Mouse (Mus musculus) myocyte (in vitro differentiated cells): ENCODE measurements around the gene Dennd5b. TPM values are rescaled to one million over a fixed set of nuclear protein-coding genes. Genes with fewer than 3 reads are reported as not detected.
A peak's percentile ranks its signal among the peaks of the same experiment; 100 is the strongest.
"Not testable (repeated sequence)": the region's sequence is repeated elsewhere in the genome, so short reads cannot be mapped to it uniquely, and the experiment has no call there.

Experiments
- H3K27me3 ChIP-seq: one replicate; pipeline ENCODE4 v1.6.1; 2011; ENCODE audit not compliant: control insufficient read depth, insufficient read depth, insufficient read length
- H3K36me3 ChIP-seq: one replicate; pipeline ENCODE4 v1.6.1; 2011; ENCODE audit not compliant: control insufficient read depth, insufficient read depth
- H3K4me2 ChIP-seq: one replicate; pipeline ENCODE4 v1.6.1; 2011; ENCODE audit warnings: low read depth, control low read depth
- H3K4me3 ChIP-seq: one replicate; pipeline ENCODE4 v1.5.1; 2011; ENCODE audit warnings: mild to moderate bottlenecking, control low read depth, moderate library complexity
- H3K79me2 ChIP-seq: one replicate; pipeline ENCODE4 v1.6.1; 2011; ENCODE audit not compliant: control insufficient read depth, insufficient read depth
- H3ac ChIP-seq: one replicate; pipeline ENCODE4 v1.6.1; 2011; ENCODE audit not compliant: control insufficient read depth, insufficient read length
- CEBPB ChIP-seq: IDR thresholded peaks from 2 replicates; pipeline ENCODE4 v1.6.1; 2011; ENCODE audit warnings: mild to moderate bottlenecking, moderate library complexity; ENCODE audit not compliant: poor library complexity, insufficient read depth, severe bottlenecking
- E2F4 ChIP-seq: IDR thresholded peaks from one replicate; pipeline ENCODE4 v1.6.1; 2011; ENCODE audit warnings: mild to moderate bottlenecking, control low read depth, moderate library complexity; ENCODE audit not compliant: insufficient read depth
- MAX ChIP-seq: IDR thresholded peaks from one replicate; pipeline ENCODE4 v1.6.1; 2011; ENCODE audit warnings: low read depth, mild to moderate bottlenecking, control low read depth
- MYOD1 ChIP-seq, 3 experiments: IDR thresholded peaks; one replicate each; pipeline ENCODE4 v1.6.1; 2011; ENCODE audit warnings: control low read depth in 2 of 3, low read depth in 2 of 3, mild to moderate bottlenecking in 2 of 3, moderate library complexity in 1 of 3; ENCODE audit not compliant: insufficient read length in 2 of 3, control insufficient read depth in 1 of 3
- MYOG ChIP-seq, 3 experiments: IDR thresholded peaks; one replicate each; pipeline ENCODE4 v1.6.1; 2011; ENCODE audit warnings: control low read depth in 2 of 3, low read depth in 2 of 3, mild to moderate bottlenecking in 2 of 3; ENCODE audit not compliant: insufficient read length in 2 of 3, control insufficient read depth in 1 of 3, insufficient read depth in 1 of 3
- POLR2A ChIP-seq: IDR thresholded peaks from one replicate; pipeline ENCODE4 v1.6.1; 2011; ENCODE audit warnings: low read depth, mild to moderate bottlenecking, control low read depth, moderate library complexity; ENCODE audit not compliant: insufficient read length
- POLR2AphosphoS2 ChIP-seq: IDR thresholded peaks from one replicate; pipeline ENCODE4 v1.6.1; 2011; ENCODE audit warnings: low read depth, control low read depth; ENCODE audit not compliant: insufficient read length
- REST ChIP-seq: IDR thresholded peaks from one replicate; pipeline ENCODE4 v1.6.1; 2011; ENCODE audit warnings: mild to moderate bottlenecking, control low read depth, moderate library complexity; ENCODE audit not compliant: insufficient read depth, insufficient read length
- SRF ChIP-seq: IDR thresholded peaks from one replicate; pipeline ENCODE4 v1.6.1; 2011; ENCODE audit warnings: low read depth; ENCODE audit not compliant: control insufficient read depth, insufficient read length
- TCF12 ChIP-seq: IDR thresholded peaks from one replicate; pipeline ENCODE4 v1.6.1; 2011; ENCODE audit warnings: mild to moderate bottlenecking, control low read depth; ENCODE audit not compliant: poor library complexity, insufficient read depth, severe bottlenecking
- TCF3 ChIP-seq: IDR thresholded peaks from one replicate; pipeline ENCODE4 v1.6.1; 2011; ENCODE audit warnings: low read depth, control low read depth; ENCODE audit not compliant: insufficient read length
- USF1 ChIP-seq: IDR thresholded peaks from one replicate; pipeline ENCODE4 v1.6.1; 2011; ENCODE audit warnings: low read depth, mild to moderate bottlenecking, control low read depth, moderate library complexity
- polyA plus RNA-seq: library from polyadenylated mRNA; unstranded; fragments of >200 nt; fragmentation: generic; extraction: Trizol; gene quantifications from one replicate; pipeline ENCODE4 v1.2.1, GENCODE M21; 2012; ENCODE audit warnings: missing spikeins

Dennd5b gene
- polyA plus RNA-seq, 1 experiment: 3.1 TPM

GRCm38 (mm10) chr6:148944767-148945508, 156.5 kb downstream of the Dennd5b start:
- Histone ChIP-seq H3K36me3 (no peaks in the 10 kb centered on the region), H3K4me2 (peak overlapping the region; percentile 55), H3K27me3 (no peaks in the 10 kb centered on the region), H3ac (peak overlapping the region; percentile 97), H3K4me3 (peak overlapping the region; percentile 87), H3K79me2 (peaks cover 54% of the 10 kb centered on the region)
- TF ChIP-seq POLR2A (peak; percentile 75), SRF (no peak), POLR2AphosphoS2 (peak; percentile 58)

DNA sequence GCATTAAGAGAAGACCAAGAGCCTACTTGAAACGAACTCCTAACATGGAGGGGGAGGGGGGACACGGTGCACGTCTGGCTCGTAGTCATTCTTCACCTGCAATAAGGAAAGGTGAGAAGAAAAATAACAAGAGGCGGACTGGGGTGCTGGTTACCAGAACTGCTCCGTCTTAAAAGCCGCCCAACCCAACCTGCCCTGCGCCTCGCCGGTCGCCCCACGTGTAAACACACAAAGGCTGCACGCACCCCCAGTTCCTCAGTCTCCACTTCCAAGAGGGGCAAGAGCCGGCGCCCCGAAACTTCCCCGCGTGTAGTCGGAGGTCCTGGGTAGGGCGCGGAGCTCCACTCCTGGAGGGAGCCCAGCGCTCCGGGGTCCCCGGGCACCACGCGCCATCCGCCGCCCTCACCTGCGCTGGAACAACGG, 157.1 kb downstream of the Dennd5b start:
- Histone ChIP-seq H3K79me2 (peaks cover 59% of the 10 kb centered on the region), H3K36me3 (no peaks in the 10 kb centered on the region), H3K4me3 (peak overlapping the region; percentile 87), H3K4me2 (peak overlapping the region; percentile 55), H3ac (peak overlapping the region; percentile 97), H3K27me3 (no peaks in the 10 kb centered on the region)
- TF ChIP-seq SRF (no peak), POLR2AphosphoS2 (no peak), USF1 (no peak), MAX (no peak), E2F4 (no peak)

DNA sequence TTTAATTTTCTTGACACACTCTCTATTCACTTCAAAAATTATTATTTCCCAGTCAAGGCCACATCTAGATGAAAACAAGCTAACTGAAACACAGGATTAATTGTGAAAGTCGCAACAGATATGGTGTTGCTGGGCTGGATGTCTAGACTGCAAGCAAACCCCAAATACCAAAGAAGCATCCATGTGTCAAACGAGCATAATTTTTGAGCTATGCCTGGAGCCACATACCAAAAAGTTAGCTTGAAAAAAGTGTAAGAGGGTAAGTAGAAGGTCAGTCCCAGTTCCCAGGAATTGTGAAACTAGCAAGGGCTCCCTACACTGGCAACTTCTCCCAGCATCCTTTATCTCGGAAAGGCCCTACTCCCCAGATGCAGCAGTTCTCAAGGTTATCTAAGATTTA, 157.8 kb downstream of the Dennd5b start:
- Histone ChIP-seq H3K4me3 (peak overlapping the region; percentile 87), H3ac (peak overlapping the region; percentile 97), H3K4me2 (peak overlapping the region; percentile 55), H3K27me3 (no peaks in the 10 kb centered on the region), H3K36me3 (no peaks in the 10 kb centered on the region), H3K79me2 (peaks cover 66% of the 10 kb centered on the region)
- TF ChIP-seq TCF12: no peak
- TF ChIP-seq MYOG (IDR thresholded peaks at IDR 0.05; ENCODE audit: control insufficient read depth in 1 of 3, insufficient read depth in 1 of 3, insufficient read length in 2 of 3, low read depth in 2 of 3): no peak
- no peak for TF ChIP-seq POLR2AphosphoS2
- no peak for TF ChIP-seq TCF3
- TF ChIP-seq POLR2A: no peak
- no peak for TF ChIP-seq REST
- no peak for TF ChIP-seq CEBPB
- no peak for TF ChIP-seq E2F4
- no peak for TF ChIP-seq MAX
- no peak for TF ChIP-seq USF1

DNA sequence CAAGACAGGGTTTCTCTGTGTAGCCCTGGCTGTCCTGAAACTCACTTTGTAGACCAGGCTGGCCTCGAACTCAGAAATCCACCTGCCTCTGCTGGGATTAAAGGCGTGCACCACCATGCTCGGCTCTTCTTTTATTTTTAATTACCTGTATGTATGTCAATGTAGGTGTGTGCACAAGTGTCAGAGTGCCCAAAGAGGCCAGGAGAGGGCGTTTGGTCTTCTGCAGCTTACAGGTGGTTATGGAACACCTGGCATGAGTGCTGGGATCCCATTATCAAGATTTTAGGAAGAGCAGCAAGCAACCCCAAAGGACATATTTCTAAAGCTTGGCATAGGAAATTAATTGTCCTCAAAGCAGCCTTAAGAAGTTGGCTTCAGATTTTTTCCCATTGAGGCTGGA, 159.1 kb downstream of the Dennd5b start:
- no peaks in the 10 kb centered on the region for H3K27me3 ChIP-seq
- H3ac ChIP-seq: no peak overlapping the region
- no peak overlapping the region for H3K4me2 ChIP-seq
- H3K4me3 ChIP-seq: no peak overlapping the region
- no peak for TF ChIP-seq REST
- no peaks in the 10 kb centered on the region for H3K36me3 ChIP-seq
- peaks cover 79% of the 10 kb centered on the region for H3K79me2 ChIP-seq

DNA sequence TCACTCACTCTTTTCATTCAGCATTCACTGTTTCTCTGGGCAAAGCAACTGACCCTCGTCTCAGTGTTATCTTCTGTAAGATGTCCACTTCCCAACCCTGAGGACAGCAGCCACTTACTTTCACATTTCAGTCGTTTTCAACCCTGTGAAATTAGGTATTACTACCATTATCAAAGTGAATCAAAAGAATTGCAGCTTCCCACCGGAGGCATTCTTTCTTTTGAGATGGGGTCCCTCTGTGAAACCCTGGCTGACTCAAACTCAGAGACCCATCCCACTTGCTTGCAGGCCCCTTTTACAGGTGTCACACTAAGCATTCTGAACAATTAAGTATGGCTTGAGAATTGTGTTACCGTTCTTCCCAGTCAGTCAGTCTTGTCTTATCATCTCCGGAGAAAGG, 159.6 kb downstream of the Dennd5b start:
- Histone ChIP-seq H3K36me3 (no peaks in the 10 kb centered on the region), H3ac (no peak overlapping the region), H3K4me3 (no peak overlapping the region), H3K4me2 (no peak overlapping the region), H3K27me3 (no peaks in the 10 kb centered on the region), H3K79me2 (peaks cover 83% of the 10 kb centered on the region)
- TF ChIP-seq REST: no peak
- TF ChIP-seq POLR2AphosphoS2: no peak
- TF ChIP-seq MAX: no peak
- TF ChIP-seq MYOG (IDR thresholded peaks at IDR 0.05; ENCODE audit: control insufficient read depth in 1 of 3, insufficient read depth in 1 of 3, insufficient read length in 2 of 3, low read depth in 2 of 3): no peak
- no peak for TF ChIP-seq POLR2A
- no peak for TF ChIP-seq CEBPB
- no peak for TF ChIP-seq MYOD1 (IDR thresholded peaks at IDR 0.05; ENCODE audit: control insufficient read depth in 1 of 3, insufficient read length in 2 of 3, low read depth in 2 of 3)
- TF ChIP-seq TCF3: no peak
- no peak for TF ChIP-seq SRF
- no peak for TF ChIP-seq E2F4

DNA sequence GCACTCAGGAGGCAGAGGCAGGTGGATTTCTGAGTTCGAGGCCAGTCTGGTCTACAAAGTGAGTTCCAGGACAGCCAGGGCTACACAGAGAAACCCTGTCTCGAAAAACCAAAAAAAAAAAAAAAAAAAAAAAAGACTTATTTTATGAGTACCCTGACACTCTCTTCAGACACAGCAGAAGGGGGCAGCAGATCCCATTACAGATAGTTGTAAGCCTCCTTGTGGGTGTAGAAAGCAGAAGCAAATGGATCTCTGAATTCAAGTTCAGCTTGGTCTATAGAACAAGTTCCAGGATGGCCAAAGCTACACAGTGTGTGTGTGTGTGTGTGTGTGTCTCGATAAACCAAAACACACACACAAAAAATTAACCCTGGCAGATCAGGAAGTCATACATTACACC, 161.1 kb downstream of the Dennd5b start:
- not testable (repeated sequence) for H3K4me2 ChIP-seq, H3K27me3 ChIP-seq, H3K36me3 ChIP-seq, H3K4me3 ChIP-seq, H3ac ChIP-seq
- peaks cover 91% of the 10 kb centered on the region for H3K79me2 ChIP-seq

Other genes starting within 250 kb of the Dennd5b start
- 1.8 TPM for gene Caprin2, start 205.4 kb downstream of the Dennd5b start, polyA plus RNA-seq
- gene Sinhcaf, start 155.2 kb downstream of the Dennd5b start, polyA plus RNA-seq: 8.5 TPM
- not detected for gene Gm10203, start 28.5 kb upstream of the Dennd5b start, polyA plus RNA-seq
- 7.2 TPM for gene Etfbkmt, start 38.2 kb upstream of the Dennd5b start, polyA plus RNA-seq
- 23.2 TPM for gene Amn1, start 87.0 kb upstream of the Dennd5b start, polyA plus RNA-seq
- 8.2 TPM for gene Resf1, start 207.7 kb upstream of the Dennd5b start, polyA plus RNA-seq